Mouse (Mus musculus) cerebellum, adult 9-11 months (tissue): Measurements from ENCODE around the gene Zfp445.

ENCODE experiments used
- DNase-seq: peaks from one replicate; pipeline ENCODE4 v3.0.0; 2022

The Zfp445 gene

GRCm38 (mm10) chr9:122836126-122836525 is 29.7 kb downstream of the Zfp445 start:
- no peak for DNase-seq

GRCm38 (mm10) chr9:122829826-122830380 is 35.9 kb downstream of the Zfp445 start:
- no peak for DNase-seq

GRCm38 (mm10) chr9:122826743-122827142 is 39.1 kb downstream of the Zfp445 start:
- DNase-seq, result no peak

- DNase-seq, result no peak
These were observed 42.3 kb downstream of the Zfp445 start for GRCm38 (mm10) chr9:122823374-122824017.

- DNase-seq, result no peak
These were observed 50.5 kb downstream of the Zfp445 start for GRCm38 (mm10) chr9:122815239-122815851.

- DNase-seq, result no peak
These were observed 51.0 kb downstream of the Zfp445 start for GRCm38 (mm10) chr9:122814775-122815174.

GRCm38 (mm10) chr9:122812386-122812785 is 53.4 kb downstream of the Zfp445 start:
- peak; percentile 52 for DNase-seq

- DNase-seq, result no peak
These were observed 55.6 kb downstream of the Zfp445 start for GRCm38 (mm10) chr9:122810212-122810611.

- DNase-seq, result no peak
These were observed 58.6 kb downstream of the Zfp445 start for GRCm38 (mm10) chr9:122807186-122807585.

GRCm38 (mm10) chr9:122805845-122806341 is 59.9 kb downstream of the Zfp445 start:
- no peak for DNase-seq

GRCm38 (mm10) chr9:122805053-122805844 is 60.6 kb downstream of the Zfp445 start, which contains the start of gene Tcaim:
Tcaim (plus strand) TSS chr9:122805539.
- DNase-seq, result peak; percentile 94
